In genomic region chr6:45945144-45945985, GRCm38 (mm10) we compare ENCODE assay signal across 26 mouse cellular contexts.
"Had no signal": no experiment of that assay in that cellular context is flagged by ENCODE, and none has a peak within 500 bp of the region (broad histone marks: within the 10 kb centered on the region; RNA-seq: fewer than 3 reads in every experiment).

No protein-coding gene starts in this region.

- H3K9ac ChIP-seq: heart, embryonic 12.5 days; hindbrain, embryonic 12.5 days; hindbrain, embryonic 14.5 days; intestine, embryonic 15.5 days; limb, embryonic 13.5 days; limb, embryonic 15.5 days had no signal

- H3K9me3 ChIP-seq: heart, embryonic 10.5 days; heart, embryonic 12.5 days; hindbrain, embryonic 10.5 days; hindbrain, embryonic 12.5 days; intestine, embryonic 15.5 days; limb, embryonic 13.5 days; limb, embryonic 15.5 days had no signal

- H3K36me3 ChIP-seq: heart, embryonic 10.5 days; heart, embryonic 12.5 days; hindbrain, embryonic 10.5 days; hindbrain, embryonic 12.5 days; intestine, embryonic 15.5 days; limb, embryonic 13.5 days; limb, embryonic 15.5 days had no signal

- H3K27me3 ChIP-seq: heart, embryonic 12.5 days; hindbrain, embryonic 12.5 days; intestine, embryonic 15.5 days; limb, embryonic 13.5 days; limb, embryonic 15.5 days had no signal

- H3K4me2 ChIP-seq: heart, embryonic 12.5 days; hindbrain, embryonic 12.5 days; hindbrain, embryonic 14.5 days; intestine, embryonic 15.5 days; limb, embryonic 13.5 days; limb, embryonic 15.5 days had no signal

- H3K4me3 ChIP-seq: gastrocnemius, adult 2 months; heart, embryonic 10.5 days; heart, embryonic 12.5 days; hindbrain, embryonic 10.5 days; hindbrain, embryonic 12.5 days; intestine, embryonic 15.5 days; layer of hippocampus, adult 2 months; limb, embryonic 13.5 days; limb, embryonic 15.5 days had no signal

- DNase-seq: gastrocnemius, adult 2 months; gastrocnemius, postnatal 10 days; gastrocnemius, postnatal 25 days; heart, adult 18-20 months; heart, postnatal 10 days; heart, postnatal 4 days; kidney, adult 18-20 months; kidney, adult 8-10 months; kidney, postnatal 10 days; kidney, postnatal 25 days; kidney, postnatal 4 days; layer of hippocampus, adult 9-11 months; layer of hippocampus, postnatal 36 days; left cerebral cortex, postnatal 4 days had no signal

- ATAC-seq: hindbrain, embryonic 16.5 days; inflammation-experienced regulatory T-cells, adult 6 months; intestine, embryonic 15.5 days; intestine, postnatal 0 days had no signal

- H3K4me1 ChIP-seq: heart, embryonic 10.5 days; heart, embryonic 12.5 days; hindbrain, embryonic 10.5 days; hindbrain, embryonic 12.5 days; intestine, embryonic 15.5 days; limb, embryonic 13.5 days; limb, embryonic 15.5 days had no signal

- H3K27ac ChIP-seq: gastrocnemius, adult 2 months; heart, embryonic 10.5 days; hindbrain, embryonic 10.5 days; hindbrain, embryonic 12.5 days; hindbrain, embryonic 14.5 days; intestine, embryonic 15.5 days; layer of hippocampus, adult 2 months; limb, embryonic 13.5 days; limb, embryonic 15.5 days had no signal
